Mouse (Mus musculus): ENCODE measurements around the gene Grin2b.

Grin2b gene

DNA sequence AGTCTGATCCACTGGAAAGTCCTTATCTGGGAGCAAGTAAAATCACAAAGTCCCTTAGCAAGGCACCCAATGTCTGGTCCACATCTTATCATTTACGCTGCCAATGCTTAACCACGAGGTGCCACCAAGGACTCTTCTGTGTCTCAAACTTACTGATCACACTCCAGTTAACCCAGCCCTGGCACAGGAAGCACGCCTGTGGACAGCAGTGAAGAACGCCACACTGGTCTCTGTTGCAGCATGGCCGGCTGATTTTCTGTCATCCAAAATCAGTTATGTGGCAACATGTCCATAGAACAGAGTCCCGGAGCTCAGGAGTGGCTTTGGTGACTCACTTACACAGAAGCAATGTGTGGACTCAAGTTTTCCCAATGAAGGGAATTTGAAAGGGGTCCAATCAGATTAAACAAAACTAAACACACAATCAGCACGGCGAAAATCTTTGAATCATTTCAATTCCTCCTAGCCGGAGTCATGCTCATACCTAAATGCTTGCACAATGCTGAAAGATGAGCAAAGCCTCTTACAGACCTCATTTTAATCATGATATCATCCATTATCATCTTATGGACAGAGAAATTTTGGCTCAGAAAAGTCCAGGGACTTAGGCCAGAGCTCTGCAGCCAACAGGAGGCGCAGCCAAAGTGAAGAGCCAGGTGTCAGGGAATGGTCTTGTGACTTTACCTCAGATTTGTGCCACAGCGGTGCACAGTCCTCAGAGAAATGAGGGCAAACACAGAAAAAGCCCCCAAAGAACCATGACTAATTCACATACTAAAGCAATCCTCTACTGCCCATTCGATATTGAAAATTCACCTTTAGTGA, 159.5 kb downstream of the Grin2b start:
- ATAC-seq (ENCODE audit: insufficient number of reproducible peaks, low FRiP score, low TSS enrichment) = no peak

DNA sequence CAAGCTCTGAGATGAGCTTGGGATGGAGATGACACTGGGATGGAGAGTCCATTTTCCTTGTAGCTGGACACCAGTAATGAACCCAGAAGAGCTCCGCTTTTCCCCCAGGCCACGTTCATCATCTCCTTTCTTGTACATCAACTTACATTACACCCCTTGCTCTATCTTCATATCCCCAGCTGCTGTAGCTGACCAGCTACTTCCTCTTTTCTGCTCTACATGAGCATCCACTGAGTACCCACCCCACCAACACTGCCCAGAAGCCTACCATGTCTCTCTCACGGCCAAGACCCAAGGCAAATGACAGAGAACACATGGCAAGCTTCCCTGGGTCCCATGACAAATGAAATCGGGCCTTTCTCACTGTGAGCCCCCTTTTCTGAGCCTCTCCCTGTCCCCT, 161.8 kb downstream of the Grin2b start:
- no peak for ATAC-seq (ENCODE audit: insufficient number of reproducible peaks, low FRiP score, low TSS enrichment)

DNA sequence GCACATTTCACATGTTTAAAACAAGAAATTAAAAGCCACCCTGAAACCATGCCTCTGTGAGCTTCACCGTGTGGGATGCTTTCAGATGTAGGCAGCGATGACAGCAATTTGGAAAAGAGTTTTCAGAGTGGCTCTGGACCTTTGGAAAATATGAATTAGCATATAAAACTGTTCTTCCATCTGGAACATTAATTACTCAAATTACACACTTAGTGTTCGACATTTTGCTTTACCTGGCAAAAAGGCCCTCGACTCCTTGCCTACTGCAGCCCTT, 162.3 kb downstream of the Grin2b start:
- ATAC-seq (ENCODE audit: insufficient number of reproducible peaks, low FRiP score, low TSS enrichment) = no peak

DNA sequence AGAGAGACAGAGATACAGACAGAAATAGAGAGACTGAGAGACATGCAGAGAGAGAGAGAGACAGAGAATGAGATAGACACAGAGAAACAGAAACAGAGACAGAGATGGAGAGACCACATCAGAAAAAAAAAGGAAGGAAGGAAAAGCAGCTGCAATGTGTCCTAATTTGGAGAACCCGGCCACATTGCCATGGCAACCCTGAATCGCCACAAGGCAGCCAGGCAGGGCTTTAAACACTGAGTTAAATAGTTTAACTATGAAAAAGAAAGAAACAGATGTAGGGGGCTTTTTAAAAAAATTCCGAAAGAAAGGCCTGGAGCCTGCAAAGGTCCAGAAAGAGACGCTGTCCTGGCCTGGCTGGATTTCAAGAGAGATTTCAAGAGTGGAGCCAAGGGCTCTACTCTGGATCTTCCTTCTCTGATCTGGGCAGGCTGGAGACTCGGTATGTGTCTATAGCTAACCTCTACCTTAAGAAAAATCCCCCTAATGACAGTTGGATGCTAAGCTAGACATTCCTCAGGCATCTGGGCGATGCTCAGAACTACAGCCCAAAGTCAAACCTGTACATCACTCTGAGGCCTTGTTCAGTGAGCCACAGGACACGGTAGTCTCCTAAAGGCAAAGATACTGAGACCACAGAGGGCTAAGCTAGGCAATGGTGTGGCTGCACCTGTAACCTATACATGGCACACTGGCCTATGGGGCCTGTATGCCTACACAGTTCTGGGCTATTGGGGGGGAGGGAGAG, 162.8 kb downstream of the Grin2b start:
- ATAC-seq (ENCODE audit: insufficient number of reproducible peaks, low FRiP score, low TSS enrichment) = no peak

DNA sequence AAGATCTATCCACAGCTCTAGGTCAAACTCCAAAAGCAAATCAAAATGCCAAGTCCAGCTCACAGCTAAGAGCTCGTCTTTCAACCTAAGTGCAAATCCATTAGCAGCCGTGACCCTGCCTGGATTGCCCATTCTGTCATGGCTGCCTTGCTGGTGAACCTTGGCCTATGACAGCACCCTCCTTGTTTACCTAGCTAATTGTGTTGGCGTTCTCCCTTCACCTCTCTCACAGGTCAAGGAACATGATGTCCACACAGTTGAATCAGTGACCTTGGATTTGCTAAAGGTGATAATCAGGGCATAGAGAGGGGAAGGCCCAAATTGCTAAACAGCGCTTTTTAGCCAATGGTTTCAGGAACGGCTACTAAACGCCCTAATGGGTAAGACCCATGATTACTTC, 165.2 kb downstream of the Grin2b start:
- no peak for ATAC-seq (ENCODE audit: insufficient number of reproducible peaks, low FRiP score, low TSS enrichment)

DNA sequence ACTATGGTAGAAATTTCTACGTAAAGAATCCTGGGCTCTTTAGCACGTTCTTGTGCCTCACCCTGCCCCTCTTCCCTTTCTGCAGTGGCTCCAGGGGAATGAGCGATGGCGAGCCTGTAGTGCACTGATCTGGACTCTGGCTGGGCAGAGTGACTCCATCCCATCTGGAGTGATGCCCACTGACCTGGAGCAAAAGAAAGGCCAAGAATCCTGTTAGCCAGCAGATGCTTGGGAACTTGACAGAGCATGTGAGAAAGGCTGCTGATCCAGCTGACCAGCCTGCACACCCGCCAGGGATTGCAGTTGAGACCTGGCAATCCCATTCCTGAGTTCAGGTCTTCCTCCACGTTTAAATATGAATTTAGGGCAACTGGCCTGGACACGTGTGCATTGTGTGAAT, 178.6 kb downstream of the Grin2b start:
- no peak for ATAC-seq (ENCODE audit: insufficient number of reproducible peaks, low FRiP score, low TSS enrichment)

DNA sequence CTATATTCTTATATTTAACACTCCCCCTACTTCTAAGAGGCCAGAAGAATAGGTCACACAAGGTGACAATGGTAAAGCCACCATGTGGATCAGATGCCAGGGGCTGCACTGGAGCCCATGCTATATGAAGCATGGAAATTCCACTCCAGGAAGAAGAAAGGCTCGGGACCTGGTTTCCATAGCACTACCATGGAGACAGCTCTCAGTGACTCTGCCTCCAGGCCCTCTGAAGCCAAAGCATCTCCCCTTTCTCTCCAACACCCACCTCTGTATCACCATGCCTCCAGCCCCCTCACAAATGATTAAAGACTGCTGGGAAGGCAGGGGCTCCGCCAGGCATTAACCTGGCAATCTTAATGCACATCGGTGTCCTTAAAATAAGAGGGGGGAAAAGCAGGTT, 179.4 kb downstream of the Grin2b start:
- ATAC-seq (ENCODE audit: insufficient number of reproducible peaks, low FRiP score, low TSS enrichment) = no peak

DNA sequence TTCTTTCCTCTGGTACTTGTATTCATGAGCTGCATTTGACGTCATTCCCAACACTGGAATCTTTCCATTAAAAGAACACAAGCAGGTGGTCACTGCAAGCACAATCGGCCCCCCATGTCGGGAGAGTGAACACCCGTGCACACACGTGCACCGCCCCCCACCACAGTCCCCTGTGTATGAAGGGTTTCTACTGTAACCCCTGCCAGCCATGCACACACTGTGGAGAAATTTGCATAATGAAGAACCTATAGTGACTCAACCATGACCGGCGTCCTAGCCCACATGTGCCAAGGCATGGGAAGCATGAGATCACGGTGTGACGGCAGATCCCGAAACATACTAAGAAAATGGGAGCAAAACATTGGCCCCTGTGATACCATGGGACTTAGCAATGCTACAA, 179.9 kb downstream of the Grin2b start:
- no peak for ATAC-seq (ENCODE audit: insufficient number of reproducible peaks, low FRiP score, low TSS enrichment)

DNA sequence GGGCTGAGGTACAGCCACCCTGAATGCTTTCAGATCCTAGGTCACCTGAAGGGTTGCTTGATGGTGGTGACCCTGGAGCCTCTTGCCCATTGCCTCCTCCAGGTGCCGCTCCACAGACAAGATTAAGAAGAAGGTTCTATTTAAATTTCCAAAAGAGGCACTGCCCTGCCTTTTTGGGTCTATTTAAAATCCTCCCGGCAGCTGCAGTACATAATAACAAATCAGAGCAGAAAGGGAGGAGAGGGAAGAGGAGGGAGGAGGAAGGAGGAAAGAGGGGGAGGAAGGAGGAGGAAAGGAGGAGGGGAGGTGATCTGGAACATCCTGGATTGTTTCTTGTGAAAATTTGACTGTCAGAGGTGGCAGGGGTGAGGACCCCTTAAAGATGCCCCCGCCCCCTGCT, 197.2 kb downstream of the Grin2b start:
- ATAC-seq (ENCODE audit: insufficient number of reproducible peaks, low FRiP score, low TSS enrichment) = no peak

DNA sequence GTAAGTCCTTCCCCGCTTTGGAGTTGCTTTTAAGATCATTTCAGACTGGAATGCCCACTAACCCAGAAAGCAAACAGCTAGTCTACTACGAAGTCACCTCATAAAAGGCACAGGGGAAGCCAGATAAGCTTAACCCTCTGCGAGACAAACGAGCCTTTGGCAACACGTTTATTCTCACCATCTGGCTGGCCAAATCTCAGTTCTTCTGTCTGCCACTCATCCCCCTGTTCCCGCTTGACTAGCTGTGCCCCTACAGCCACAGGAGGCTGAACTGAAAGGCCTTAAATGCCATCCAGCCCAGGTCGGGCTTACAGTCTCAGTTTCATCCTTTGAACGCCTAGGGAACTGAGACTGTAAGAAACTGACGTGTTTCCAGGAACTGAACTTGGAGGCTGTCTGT, 200.8 kb downstream of the Grin2b start:
- no peak for ATAC-seq (ENCODE audit: insufficient number of reproducible peaks, low FRiP score, low TSS enrichment)

DNA sequence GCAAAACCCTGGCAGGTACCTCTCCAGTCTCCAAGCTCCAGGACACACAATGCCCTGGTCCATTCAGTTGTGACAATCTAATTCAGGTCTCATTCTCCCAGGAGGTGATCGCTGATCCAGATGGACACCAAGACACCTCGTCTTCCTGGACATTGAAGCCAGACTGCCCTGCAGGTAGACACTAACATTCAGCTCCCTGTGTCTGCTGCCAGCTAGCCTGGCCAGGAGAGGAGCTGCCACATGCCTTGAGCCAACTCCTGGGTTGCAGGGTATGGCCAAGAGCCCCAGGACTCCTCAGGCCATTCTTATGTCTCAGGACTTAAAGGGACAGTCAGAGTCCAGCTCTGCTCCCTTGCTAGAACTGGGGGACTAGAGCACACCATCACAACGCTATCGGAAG, 201.8 kb downstream of the Grin2b start:
- peak; percentile 96 for ATAC-seq (ENCODE audit: insufficient number of reproducible peaks, low FRiP score, low TSS enrichment)

DNA sequence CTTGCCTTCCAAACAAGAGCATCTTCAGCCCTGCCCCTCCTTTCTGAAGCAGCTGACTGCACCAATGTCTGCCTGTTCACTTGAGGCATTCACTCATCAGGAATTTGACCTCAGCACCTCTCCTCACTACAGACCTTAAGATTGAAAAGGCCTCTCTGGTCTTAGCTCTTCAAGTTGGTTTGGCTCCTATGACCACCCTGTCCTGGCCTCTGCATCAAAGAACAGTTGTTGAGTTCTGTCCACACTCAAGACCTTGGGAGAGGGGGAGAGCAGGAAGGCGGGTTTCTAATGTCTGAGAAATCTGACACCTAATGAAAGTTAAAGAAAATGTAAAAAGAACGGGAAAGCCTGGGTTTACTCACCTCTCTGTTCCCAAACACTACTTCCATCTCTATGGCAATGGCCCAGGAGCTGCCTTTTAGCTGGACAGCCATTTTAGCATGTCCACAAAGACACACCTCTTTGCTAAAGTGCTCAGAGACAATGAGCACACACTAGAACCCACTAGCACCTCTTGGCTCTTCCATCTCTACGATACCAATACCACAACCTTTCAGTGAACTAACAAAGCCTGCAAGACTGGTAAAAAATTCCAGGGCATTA, 202.5 kb downstream of the Grin2b start:
- no peak for ATAC-seq (ENCODE audit: insufficient number of reproducible peaks, low FRiP score, low TSS enrichment)

DNA sequence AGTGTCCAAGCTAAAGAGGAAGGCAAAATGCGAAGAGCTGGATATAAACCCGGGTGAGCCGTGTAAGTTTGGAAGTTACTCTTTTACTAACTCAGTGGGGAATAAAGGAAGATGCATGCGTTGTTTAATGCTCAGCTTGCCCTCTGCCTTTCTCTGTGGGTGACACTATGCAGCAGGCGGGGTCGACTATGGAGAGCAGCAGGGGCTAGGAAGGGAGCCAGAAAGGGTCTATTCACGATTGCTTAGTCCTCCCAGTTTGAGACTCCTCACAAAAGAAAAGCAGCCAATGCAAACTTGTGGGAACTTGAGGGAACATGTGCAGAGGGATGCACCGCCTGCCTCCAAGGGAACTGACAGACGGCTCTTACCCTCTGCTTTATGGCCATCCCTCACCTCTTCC, 211.5 kb downstream of the Grin2b start:
- no peak for ATAC-seq (ENCODE audit: insufficient number of reproducible peaks, low FRiP score, low TSS enrichment)

DNA sequence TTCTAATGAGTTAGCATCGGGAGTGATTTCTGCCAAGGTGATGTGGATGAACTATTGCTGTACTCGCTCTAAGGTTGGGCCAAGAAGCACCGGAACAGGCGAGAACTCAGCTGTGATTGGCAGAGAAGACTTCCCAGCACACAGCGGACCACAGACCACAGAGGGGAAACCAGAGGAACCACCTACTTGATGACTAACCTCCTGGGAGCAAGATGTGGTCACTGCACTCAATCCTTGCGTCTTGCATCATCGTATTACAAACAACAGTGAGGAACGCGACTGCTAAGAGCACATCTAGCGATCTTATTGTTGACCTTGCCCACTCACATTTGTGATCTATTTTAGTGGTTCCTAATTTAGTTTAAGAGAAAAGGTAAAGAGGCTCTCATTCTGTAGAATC, 213.7 kb downstream of the Grin2b start:
- no peak for ATAC-seq (ENCODE audit: insufficient number of reproducible peaks, low FRiP score, low TSS enrichment)

DNA sequence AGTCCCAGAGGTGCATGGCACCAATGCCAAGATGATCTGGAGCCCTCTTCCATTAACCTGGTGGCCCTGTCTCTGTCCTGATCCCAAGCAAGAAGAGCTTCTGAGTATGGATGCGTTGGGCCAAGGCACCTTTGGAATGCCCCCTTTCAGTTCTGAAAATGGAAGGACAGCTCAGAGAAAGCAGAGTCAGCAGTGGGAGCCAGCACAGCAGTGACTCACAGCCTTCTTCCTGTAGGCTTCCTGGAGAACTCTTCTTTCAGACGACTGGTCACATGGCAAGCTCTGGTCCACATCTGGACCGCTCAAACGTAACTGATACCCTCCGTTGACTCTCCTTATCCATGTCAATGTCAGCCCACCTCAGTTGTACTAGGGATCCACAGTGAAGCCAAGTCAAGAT, 221.6 kb downstream of the Grin2b start:
- no peak for ATAC-seq (ENCODE audit: insufficient number of reproducible peaks, low FRiP score, low TSS enrichment)

DNA sequence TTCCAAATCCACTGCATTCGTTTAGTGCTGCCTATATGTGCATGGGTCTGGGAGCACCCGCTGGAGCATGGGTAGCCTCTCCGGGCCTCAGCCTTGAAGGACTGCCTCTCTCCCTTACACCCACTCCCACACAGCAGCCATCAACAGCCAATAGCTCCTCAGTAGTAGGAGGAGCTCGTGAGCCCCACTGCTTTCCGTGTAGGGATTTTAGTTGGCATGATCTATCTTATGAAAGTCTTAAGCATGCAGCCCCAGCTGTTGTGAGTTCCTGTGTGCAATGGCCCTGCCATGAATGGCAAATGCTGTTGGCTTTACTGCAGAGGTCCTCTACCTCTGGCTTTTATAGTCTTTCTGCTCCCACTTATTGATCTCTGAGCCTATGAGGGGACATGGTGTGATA, 227.8 kb downstream of the Grin2b start:
- no peak for ATAC-seq (ENCODE audit: insufficient number of reproducible peaks, low FRiP score, low TSS enrichment)

DNA sequence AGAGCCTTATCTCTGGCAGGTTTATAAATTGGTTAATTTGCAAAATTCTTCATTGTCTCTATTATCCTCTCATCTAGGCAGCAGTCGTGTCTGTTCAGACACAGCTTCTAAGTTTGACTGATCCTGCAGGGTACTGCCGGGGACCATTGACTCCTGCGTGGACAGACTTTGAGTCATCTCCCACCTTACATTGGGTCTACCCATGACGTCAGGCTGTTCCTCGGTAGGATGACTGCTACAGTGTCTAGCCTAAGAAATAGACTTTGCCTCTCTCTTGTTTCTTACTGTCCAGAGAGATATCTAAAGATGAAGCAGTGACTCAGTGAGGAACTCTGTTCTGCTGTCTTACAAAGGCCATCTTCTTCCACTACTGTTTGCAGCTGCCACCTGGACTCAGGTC, 229.0 kb downstream of the Grin2b start:
- ATAC-seq (ENCODE audit: insufficient number of reproducible peaks, low FRiP score, low TSS enrichment) = no peak

DNA sequence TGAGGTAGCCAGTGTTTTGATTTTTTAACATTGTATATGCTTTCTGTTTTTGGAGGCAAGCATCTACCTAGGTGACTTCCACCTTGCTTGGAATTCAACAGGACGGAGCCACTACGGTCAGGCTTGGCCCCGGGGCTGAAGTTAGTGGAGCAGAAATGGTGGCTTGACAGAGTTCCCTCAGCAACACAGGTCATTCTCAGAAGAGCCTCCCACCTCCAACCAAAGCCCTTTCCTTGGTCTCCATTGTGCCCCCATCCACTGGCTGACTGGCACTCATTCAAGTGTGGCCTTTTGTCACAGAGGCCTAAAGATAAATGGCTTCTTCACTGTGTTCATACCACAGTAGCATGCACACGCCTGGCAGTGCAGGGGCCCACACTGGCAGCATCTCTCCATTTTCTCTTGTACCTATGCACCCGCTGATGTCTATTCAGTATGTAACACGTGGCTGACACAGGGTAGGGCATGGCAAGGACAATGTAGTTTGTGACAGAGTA, 230.1 kb downstream of the Grin2b start:
- ATAC-seq (ENCODE audit: insufficient number of reproducible peaks, low FRiP score, low TSS enrichment) = no peak; the same call in 1 of the 2 replicates

DNA sequence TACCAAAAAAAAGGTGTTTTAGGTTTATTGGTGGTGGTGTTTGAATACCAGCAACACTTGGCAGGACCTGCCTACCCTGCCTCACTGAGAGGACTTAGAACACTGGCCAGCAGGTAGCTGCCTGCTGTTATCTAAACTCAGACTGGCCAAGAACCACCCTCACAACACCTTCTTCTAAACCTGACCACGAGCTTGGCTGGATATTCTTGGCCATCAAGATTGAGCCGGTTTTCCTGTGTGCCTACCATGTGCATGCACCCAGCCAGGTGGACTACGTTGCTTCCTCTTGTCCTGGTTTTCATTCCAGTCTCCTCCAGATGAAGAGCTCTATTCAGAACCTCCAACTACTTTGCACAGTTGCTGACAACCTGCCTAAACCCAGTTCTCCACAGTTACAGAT, 240.4 kb downstream of the Grin2b start:
- no peak for ATAC-seq (ENCODE audit: insufficient number of reproducible peaks, low FRiP score, low TSS enrichment)

DNA sequence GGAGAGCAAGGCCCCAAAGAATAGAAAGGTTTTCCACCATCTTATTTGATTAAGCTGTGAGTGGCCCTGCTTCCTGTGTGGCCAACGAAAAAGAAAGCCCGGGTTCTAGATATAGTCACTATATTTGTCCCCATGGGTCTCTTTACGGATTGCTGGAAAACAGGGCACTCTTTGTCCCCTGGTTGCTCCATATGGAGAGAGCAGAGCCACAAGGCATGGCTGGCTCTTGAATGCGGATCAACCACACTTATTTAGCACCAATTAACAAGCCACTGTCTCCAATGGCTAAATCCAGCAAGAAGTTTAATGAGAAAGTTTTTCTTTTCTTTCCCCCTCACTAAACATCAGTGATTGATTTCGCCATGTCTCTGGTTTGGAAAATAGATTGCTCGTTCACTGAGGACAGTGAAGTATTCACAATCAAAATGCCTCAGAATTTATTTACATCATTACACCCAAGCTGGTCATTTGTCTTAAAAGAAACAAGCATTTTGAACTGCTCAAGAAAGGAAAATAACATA, 240.9 kb downstream of the Grin2b start:
- ATAC-seq (ENCODE audit: insufficient number of reproducible peaks, low FRiP score, low TSS enrichment) = no peak

DNA sequence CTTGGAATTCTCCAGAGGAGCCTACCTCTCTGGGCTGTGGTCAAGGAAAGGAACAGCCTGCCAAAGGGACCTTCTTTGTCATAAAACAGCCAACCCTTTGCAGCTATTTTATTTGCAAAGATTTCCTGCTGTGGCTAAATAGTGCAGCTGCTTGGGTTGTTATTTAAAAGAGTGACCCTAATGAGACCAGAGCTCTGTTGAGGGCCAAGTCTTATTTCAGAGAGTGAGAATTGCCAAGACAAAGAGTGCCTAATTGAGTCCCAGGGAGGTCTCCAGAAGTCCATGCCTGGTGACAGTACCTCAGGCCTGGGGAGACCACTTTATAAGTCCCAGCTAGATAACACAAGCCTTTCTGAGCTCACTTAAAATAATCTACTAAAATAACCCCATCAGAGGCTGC, 255.6 kb downstream of the Grin2b start:
- no peak for ATAC-seq (ENCODE audit: insufficient number of reproducible peaks, low FRiP score, low TSS enrichment)
